Mouse (Mus musculus) cerebellum, adult 9-10 months (tissue): ENCODE results near the gene Oasl1.

Source experiments
- DNase-seq: peaks from one replicate; pipeline ENCODE4 v3.0.0; 2022

Gene Oasl1

DNA sequence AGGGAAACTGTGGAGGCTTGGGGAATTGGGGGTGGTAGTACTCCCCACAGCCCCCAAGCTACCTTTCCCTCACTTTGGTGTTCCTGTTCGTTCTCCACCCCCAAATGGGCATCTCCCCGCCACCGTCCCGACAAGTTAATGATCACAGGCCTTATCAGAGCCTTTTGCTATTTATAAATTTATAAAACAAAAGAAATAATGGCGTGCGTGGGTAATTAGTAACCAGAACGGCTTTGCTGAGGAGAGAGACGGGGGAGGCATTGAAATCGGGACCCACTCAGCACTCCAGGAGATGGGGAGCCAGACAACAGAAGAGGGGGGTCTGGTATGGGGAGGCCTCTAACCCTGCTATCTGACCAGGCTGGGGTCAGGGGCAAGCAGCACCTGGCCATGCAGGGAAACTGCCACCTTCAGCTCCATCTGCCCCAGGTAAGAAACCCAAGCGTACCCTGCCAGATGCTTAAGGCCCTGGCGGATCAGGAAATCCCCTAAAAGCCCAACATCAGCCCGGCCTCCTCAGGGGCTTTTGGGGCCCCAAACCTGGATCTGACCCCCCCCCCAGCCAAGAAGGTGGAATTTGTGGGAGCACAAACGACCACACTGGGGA is 46.7 kb downstream of the Oasl1 start:
- no peak for DNase-seq

DNA sequence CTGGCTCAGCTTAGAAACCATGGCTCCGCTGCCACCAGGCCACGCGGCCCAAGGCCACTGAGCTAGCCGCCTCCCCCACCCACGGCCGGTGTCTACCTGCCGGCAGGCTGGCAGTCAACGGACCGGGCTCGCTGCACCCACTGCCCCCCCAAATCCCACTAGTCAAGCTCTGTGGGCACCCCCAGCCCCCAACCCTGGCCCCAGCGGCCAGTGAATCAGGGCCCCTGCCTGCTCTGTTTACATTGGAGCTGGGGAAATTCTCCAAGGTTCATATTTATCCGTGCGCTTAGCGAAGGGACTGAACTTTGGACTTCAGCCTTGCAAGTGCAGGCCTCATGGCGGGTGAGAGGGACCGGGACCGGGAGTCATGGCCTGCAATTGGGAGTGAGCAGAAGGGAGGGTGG is 47.8 kb downstream of the Oasl1 start, which contains the start of gene Hnf1a:
Hnf1a (minus strand) TSS at position 271 of the 404 bp plus-strand sequence.
- DNase-seq = no peak

DNA sequence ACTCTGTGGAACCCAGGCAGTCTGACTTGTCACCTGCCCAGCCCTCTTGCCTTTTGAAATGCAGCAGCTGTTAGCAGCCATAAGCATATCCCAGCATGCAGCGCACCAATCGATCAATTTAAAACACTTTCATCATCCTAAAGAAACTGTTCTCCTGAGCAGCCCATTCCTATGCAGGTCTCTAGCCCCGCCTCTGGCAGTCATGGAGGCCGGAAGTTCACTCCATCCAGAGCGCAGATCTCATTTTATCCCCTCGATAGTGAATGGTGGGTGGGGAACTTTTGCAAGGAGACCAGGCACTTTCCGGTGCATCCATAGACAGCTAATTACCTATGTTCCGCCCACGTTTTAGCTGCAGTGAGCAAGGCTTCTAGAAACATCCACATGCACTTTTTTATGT is 49.2 kb downstream of the Oasl1 start:
- DNase-seq = no peak

DNA sequence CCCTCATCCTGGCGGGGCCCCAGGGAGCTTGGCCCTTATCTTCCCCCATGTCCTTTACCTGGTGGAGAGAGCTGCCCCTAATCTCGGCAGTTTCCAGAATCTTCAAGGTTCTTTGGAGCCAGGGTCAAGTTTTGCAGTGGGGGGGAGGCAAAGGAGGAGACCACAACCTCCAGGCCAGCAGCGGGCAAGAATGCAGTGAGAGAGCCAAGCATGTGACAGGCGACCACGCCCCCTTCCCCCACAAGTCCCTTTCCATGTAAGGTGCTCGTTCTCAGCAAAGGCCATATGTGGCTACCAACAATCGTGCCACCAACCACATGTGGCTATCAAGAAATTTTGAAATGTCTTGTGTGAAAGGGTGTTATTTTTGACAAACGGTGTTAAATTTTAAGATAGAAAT is 50.1 kb downstream of the Oasl1 start:
- DNase-seq = no peak

DNA sequence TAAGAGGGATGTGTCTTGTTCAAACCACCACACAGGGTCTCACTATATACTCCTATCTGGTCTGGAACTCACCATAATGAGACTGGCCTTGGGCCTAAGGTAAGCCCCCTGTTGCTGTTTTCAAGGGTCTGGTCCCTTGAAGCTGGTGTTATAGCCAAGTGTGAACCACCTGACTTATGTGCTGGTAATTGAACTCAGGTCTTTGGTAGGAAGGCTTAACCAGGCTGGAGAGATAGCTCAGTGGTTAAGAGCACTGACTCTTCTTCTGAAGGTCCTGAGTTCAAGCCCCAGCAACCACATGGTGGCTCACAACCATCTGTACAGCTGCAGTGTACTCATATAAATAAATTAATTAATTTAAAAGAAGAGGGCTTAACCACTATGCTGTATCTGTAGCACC is 53.9 kb downstream of the Oasl1 start:
- DNase-seq = no peak

DNA sequence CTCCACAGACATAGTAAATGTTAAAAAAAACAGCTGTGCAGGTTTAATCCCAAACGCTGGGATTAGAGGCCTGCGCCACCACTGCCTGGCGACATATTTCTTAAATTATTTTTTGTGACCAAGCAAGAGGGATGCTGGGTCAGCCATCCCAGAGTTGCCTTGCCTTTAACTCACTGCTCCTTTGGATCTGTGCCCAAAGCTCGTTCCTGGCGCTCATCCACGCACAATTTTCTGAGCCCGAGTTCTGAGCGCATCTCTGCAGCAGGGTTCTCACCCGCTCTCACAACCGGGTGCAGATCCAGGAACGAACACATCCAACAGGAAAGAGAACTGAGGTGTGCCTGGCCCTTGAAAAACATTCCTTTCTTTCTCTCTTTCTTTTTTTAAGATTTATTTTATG is 55.4 kb downstream of the Oasl1 start:
- DNase-seq = peak; percentile 19

DNA sequence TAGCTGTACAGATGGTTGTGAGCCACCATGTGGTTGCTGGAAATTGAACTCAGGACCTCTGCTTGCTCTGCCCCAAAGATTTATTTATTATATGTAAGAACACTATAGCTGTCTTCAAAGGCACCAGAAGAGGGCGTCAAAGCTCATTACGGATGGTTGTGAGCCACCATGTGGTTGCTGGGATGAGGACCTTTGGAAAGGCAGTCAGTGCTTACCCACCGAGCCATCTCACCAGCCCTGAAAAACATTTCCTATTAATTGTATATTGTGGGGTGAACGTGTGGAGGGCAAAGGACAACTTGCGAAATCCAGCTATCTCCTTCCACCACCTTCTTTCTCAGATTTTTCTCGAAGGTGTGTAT is 55.8 kb downstream of the Oasl1 start:
- DNase-seq = peak; percentile 36

DNA sequence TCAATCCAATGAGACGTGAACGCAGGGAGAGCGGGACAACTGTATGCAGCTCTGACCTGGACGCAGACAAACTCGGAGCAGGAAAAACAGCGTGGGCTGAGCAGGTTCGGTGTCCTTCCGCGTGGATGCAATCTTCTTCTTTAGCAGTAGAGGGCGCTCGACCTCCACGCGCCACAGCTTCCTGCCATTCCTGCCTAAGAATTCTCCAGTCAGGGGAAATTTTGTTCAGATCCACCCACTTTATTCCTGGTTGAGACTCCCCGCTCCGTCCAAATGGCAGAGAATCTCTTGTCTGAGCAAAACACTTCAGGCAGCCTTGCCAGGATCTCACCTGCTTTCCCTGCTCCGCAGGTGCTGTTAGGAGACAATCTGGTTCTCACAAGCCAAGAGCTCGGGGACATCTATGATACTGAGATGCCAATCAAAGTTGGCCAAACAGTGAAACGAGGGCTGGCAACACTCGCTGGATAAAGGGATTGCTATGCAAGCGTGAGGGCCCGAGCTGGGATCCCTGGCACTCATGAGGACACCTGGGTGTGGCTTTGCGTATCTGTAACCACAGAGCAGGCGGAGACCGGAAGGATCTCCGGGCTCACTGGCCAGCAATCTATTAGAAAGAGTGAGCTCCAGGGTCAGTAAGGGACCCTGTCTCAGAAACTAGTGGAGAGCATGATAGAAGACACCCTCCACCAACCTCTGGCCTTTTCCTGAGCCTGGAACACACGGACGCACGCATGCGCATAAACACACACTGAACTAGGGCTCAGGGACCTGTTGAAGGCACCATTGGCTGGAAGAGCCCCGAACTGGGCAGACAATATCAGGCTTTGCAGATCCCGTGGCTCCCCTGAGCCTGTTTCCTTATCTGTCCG is 56.4 kb downstream of the Oasl1 start:
- peak; percentile 83 for DNase-seq

DNA sequence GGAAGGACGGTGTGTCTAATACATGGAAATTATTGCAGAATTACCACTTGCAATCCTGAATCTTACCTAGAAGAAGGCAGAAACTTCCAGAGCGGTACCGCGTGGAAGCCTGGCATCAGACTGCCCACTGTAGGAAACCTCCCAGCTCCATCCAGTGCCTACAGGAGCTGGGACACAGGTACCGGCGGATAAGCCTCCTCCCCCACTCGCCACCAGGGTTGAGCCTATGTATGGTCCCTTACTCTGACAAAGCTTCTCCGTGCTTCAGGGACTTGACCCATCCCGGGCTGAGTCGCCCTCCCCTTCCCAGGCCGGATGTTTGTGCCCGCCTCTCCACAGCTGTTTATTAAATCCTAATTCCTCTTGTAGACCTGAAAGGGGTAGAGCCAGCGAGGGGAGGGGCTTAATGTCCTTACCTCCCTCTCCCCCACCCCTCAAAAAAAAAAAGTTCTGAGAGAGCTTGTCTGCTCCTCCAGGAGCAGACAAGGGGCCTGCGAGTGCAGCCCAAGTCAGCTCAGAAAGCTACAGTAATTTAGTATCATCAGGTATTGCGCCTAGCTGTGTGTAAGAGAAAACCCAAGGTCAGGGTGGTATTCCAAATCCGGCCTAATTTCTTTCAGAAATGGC is 57.2 kb downstream of the Oasl1 start:
- no peak for DNase-seq

DNA sequence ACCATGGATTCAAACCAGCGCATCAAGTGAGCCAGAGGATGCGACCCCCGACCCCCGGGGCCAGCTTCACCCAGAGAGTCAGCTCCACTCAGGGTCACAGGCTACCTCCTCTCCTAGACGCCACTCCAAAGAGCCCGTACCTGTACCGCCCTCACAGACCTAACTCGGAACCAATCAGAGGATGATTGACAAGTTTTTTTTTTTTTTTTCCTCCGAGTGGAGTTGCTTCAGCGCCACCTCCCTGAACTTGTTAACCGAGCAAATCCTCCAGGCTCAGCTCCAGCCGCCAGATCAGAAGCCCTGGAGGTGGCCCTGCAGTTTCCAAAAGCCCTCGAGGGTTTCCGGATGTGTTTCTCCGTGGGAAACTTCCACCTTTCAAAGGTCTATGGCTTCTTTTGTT is 59.0 kb downstream of the Oasl1 start:
- no peak for DNase-seq

DNA sequence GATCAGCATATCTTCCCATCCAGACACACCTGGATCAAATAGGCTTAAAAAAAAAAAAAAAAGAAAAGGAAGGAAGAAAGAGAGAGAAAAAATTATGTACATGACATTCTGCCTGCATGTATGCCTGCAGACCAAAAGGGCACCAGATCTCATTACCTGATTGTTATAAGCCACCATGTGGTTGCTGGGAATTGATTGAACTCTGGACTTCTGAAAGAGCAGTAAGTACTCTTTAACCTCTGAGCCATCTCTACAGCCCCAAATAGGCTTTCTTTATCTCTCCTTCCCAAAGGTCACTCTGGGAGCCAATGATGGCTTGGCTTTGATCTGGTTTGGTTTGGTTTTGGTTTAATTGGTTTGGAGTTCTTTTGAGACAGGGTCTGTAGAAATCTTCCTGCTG is 62.0 kb downstream of the Oasl1 start:
- no peak for DNase-seq
